ENCODE assay signal across 8 mouse cellular contexts in genomic region chr5:121544910-121545792, GRCm38 (mm10). TPM values are rescaled to one million over a fixed set of nuclear protein-coding genes. Genes with fewer than 3 reads are reported as not detected.
DNase-seq lines count a peak whose midpoint lies in the region; ATAC-seq and TF ChIP-seq lines count a peak whose summit lies in the region.

Adam1a (minus strand) TSS chr5:121545482.
Gm42878 (minus strand) TSS chr5:121545482.

- WGBS in embryonic facial prominence, embryonic 10.5 days, result 3% methylated on average over 96 of the region's 97 CpGs
- under 1% methylated on average over 72 of the region's 97 CpGs for WGBS in liver, adult 2 months

- no peak for TF ChIP-seq CTCF in liver, adult 2 months (IDR thresholded peaks at IDR 0.05; ENCODE audit: low read depth, low read length)

- peaks cover 28% of the 10 kb centered on the region for H3K4me1 ChIP-seq in embryonic facial prominence, embryonic 10.5 days
- H3K4me1 ChIP-seq in liver, adult 2 months (ENCODE audit: control insufficient read depth, insufficient read depth, low read length), result peaks cover 12% of the 10 kb centered on the region

- peak within 1 kb of the TSS; percentile 92 for H3K9ac ChIP-seq in liver, adult 2 months (ENCODE audit: low read depth, low read length)

- DNase-seq in frontal cortex, adult 2 months (ENCODE audit: extremely low spot score in 1 of 2, low spot score in 1 of 2), result no peak
- peak; percentile 61 for DNase-seq in embryonic facial prominence, embryonic 10.5 days (ENCODE audit: low spot score)
- DNase-seq in heart, postnatal 25 days (ENCODE audit: low spot score), result peak; percentile 6
- DNase-seq in liver, adult 2 months (ENCODE audit: extremely low read depth, low read depth, low spot score), result no peak
- peak; percentile 73 for DNase-seq in thymus, postnatal 4 days

- peak; percentile 42 for ATAC-seq in frontal cortex, adult (ENCODE audit: low TSS enrichment)
- peak; percentile 46 for ATAC-seq in CD4-positive, CD25-positive, alpha-beta regulatory T cell, adult 4 months

- peaks cover 6% of the 10 kb centered on the region; the same call in 1 of the 2 replicates for H3K36me3 ChIP-seq in embryonic facial prominence, embryonic 10.5 days (replicated peaks)
- no peaks in the 10 kb centered on the region for H3K36me3 ChIP-seq in liver, adult 2 months (ENCODE audit: control insufficient read depth, insufficient read depth, low read length)
- no peaks in the 10 kb centered on the region for H3K36me3 ChIP-seq in myocyte (ENCODE audit: control insufficient read depth, insufficient read depth)

- H3ac ChIP-seq in myocyte (ENCODE audit: control insufficient read depth, insufficient read length), result peak within 1 kb of the TSS; percentile 96

- peak within 1 kb of the TSS; percentile 84 for H3K4me2 ChIP-seq in myocyte (ENCODE audit: low read depth)

- intact Hi-C loops in heart, postnatal 25 days (cut with DNase I), result loop anchor here (5.0 kb wide), 1 partner anchor 57 kb away; no protein-coding TSS in a partner anchor

- no peaks in the 10 kb centered on the region for H3K27me3 ChIP-seq in embryonic facial prominence, embryonic 10.5 days (replicated peaks; ENCODE audit: low read depth, poor library complexity, severe bottlenecking)
- no peaks in the 10 kb centered on the region for H3K27me3 ChIP-seq in liver, adult 2 months (ENCODE audit: control insufficient read depth, insufficient read depth, low read length)
- H3K27me3 ChIP-seq in myocyte (ENCODE audit: control insufficient read depth, insufficient read depth, insufficient read length), result no peaks in the 10 kb centered on the region

- H3K27ac ChIP-seq in embryonic facial prominence, embryonic 10.5 days (replicated peaks), result peak within 1 kb of the TSS; percentile 99
- peak within 1 kb of the TSS; percentile 84 for H3K27ac ChIP-seq in liver, adult 2 months (replicated peaks; ENCODE audit: insufficient read depth, low read depth, low read length)

- no peaks in the 10 kb centered on the region for H3K9me3 ChIP-seq in embryonic facial prominence, embryonic 10.5 days

- no peak for TF ChIP-seq POLR2A in liver, adult 2 months (IDR thresholded peaks at IDR 0.05; ENCODE audit: extremely low read depth, insufficient read depth, low read length)
- TF ChIP-seq POLR2A in myocyte (IDR thresholded peaks at IDR 0.05; ENCODE audit: insufficient read length, low read depth), result no peak

- peak within 1 kb of the TSS; percentile 92 for H3K4me3 ChIP-seq in embryonic facial prominence, embryonic 10.5 days
- H3K4me3 ChIP-seq in liver, adult 2 months (ENCODE audit: insufficient read depth, low read depth, low read length), result peak within 1 kb of the TSS; percentile 78
- peak within 1 kb of the TSS; percentile 60 for H3K4me3 ChIP-seq in myocyte

- peaks cover 28% of the 10 kb centered on the region; the same call in 1 of the 2 replicates for H3K79me2 ChIP-seq in liver, adult 2 months (ENCODE audit: control insufficient read depth, insufficient read depth, low read length)
- peaks cover 50% of the 10 kb centered on the region for H3K79me2 ChIP-seq in myocyte (ENCODE audit: control insufficient read depth, insufficient read depth)

TF ChIP-seq in myocyte, 11 proteins besides CTCF, POLR2A, EP300 and RAD21:
- no peak for TF ChIP-seq POLR2AphosphoS2 (IDR thresholded peaks at IDR 0.05; ENCODE audit: insufficient read length, low read depth)

RNA-seq across cellular contexts. Expression of gene Adam1a, which starts in this region (rescaled TPM):
- 23.8 and 24.2 TPM in 2 replicates for polyA plus RNA-seq in frontal cortex, adult 2 months (2012; rRNA removed)
- 1 to 10 TPM; 1.2 to 1.6 TPM for polyA plus RNA-seq in CD4-positive, CD25-positive, alpha-beta regulatory T cell, adult 4 months (2017; shearing (Covaris generic))
- polyA plus RNA-seq in embryonic facial prominence, embryonic 10.5 days (2016; fragmentation: Nextera tagmentation; extraction: Ambion mirVana), result 1.2 and 1.6 TPM in 2 replicates
- 1 to 10 TPM; 1.8 to 2.4 TPM for total RNA-seq in heart, postnatal 25 days (2021)
- 2.5 and 2.8 TPM in 2 replicates for total RNA-seq in liver, adult 2 months (2014; rRNA removed)
- 0.85 and 1.4 TPM in 2 replicates for polyA plus RNA-seq in liver, adult 2 months (2012; rRNA removed)
- polyA plus RNA-seq in myocyte (2012; fragmentation: generic; extraction: Trizol), result 0.77 TPM

RNA-seq across cellular contexts. Expression of gene Gm42878, which starts in this region (rescaled TPM):
- polyA plus RNA-seq in frontal cortex, adult 2 months (2012; rRNA removed), result 0.42 and 0.48 TPM in 2 replicates
- not detected for polyA plus RNA-seq in CD4-positive, CD25-positive, alpha-beta regulatory T cell, adult 4 months (2017; shearing (Covaris generic))
- polyA plus RNA-seq in embryonic facial prominence, embryonic 10.5 days (2016; fragmentation: Nextera tagmentation; extraction: Ambion mirVana), result not detected in 2 replicates
- total RNA-seq in heart, postnatal 25 days (2021), result not detected
- total RNA-seq in liver, adult 2 months (2014; rRNA removed), result 0.09 TPM in 1 of 2 replicates, not detected in the other
- polyA plus RNA-seq in liver, adult 2 months (2012; rRNA removed), result not detected in 2 replicates
- polyA plus RNA-seq in myocyte (2012; fragmentation: generic; extraction: Trizol), result 0.13 TPM

Comparison
In these comparisons a context has a peak if more than half of its experiments do, and no peak if none do; other contexts are left out.
1. DNase-seq: peak in embryonic facial prominence, embryonic 10.5 days (single experiment), heart, postnatal 25 days (single experiment) and thymus, postnatal 4 days (single experiment); none in frontal cortex, adult 2 months (0 of 2) and liver, adult 2 months (single experiment).
2. Peak in every context shown above with its lines, with median percentiles within 50 percentile points of each other: H3K4me3 ChIP-seq.